Mouse (Mus musculus): Measurements from ENCODE around the gene Rarg.
A peak's percentile ranks its signal among the peaks of the same experiment; 100 is the strongest.

Rarg gene

GRCm38 (mm10) chr15:102257202-102258075, at the start of gene Rarg:
Rarg (minus strand) TSS chr15:102257517.
- no peak for DNase-seq (ENCODE audit: extremely low spot score, low read depth, low spot score)

- no peak for DNase-seq (ENCODE audit: extremely low spot score, low read depth, low spot score)
Measured at GRCm38 (mm10) chr15:102302542-102302941, 45.2 kb upstream of the Rarg start.

DNA sequence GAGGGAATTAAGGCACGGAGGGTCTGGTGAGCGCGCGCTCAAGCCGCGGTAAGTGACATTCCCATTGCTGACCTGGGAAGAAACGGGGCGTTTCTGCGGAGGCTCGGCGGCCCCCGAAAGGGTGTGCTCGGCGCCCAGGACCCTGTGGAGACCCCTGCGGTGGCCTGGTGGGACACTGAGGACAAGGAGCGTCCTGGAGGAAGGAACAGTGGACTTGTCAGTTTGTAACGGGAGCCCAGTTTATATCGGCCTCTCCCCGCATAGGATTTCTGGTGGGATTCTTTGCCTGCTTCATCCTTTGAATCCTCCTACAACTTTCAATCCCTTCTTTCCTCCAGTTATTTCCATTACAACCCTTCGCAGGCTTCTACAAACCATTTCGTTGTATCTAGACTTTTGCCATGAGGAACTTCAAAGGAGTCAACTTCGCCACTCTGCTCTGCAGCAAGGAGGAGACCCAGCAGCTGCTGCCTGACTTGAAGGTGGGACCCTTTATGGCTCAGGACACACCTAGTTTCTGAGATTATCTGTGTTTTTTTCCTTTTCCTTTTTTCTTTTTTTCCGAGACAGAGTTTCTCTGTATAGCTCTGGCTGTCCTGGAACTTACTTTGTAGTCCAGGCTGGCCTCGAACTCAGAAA, 39.2 kb upstream of the Rarg start:
- no peak for DNase-seq (ENCODE audit: extremely low spot score, low read depth, low spot score)

DNA sequence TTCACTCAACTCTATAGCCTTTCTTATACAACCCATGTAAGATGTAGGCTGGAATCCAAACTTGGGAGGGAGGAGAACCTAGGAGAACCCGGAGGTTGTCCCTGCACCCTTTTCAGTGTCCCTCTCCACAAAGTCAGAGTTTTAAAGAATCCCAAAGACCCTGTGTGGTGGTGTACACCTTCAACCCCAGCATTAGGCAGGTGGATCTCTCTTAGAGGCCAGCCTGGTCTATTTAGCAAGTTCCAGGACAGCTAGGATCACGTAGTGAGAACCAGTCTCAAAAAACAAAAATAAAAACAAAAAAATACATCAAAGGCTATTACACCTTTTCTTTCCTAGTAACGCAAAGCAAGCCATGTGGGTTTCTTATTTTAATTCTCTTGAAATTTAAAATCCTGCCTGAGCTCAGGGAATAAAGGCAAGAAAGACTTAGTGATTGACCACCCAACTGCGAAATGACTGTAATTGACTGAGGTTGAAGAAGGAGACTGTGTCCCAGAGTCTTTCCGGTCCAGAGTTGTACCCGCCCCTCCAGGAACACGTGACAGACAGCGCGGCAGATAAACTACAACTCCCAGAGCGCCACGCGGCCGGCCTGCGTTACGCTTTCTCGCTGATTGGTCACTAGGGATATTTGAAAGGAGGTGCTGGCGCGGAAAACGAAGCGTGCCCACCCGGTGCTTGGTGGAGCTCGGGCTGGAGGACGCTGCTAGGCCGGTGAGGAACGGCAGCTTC, 38.5 kb upstream of the Rarg start, which contains the start of gene Espl1:
Gene Espl1, plus strand, starts transcription at position 634 of the 735 bp plus-strand sequence.
- DNase-seq (ENCODE audit: extremely low spot score, low read depth, low spot score): peak; percentile 85

DNA sequence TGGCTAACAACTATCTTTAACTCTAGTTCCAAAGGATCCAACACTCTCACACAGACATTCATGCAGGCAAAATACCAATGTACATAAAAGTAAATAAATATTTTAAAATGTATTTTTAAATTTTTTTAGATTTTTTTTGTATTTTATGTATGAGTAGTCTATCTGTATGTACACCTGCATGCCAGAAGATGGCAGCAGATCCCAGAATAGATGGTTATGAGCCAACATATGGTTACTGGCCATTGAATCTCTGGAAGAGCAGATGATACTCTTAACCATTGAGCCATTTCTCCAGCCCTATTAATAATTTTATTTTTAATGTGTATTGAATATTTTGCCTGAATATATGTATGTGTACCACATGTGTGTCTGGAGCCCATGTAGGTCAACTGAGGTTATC, 30.1 kb upstream of the Rarg start:
- DNase-seq (ENCODE audit: extremely low spot score, low read depth, low spot score): no peak

- DNase-seq (ENCODE audit: extremely low spot score, low read depth, low spot score): no peak
Measured at GRCm38 (mm10) chr15:102283648-102284047, 26.3 kb upstream of the Rarg start.

DNA sequence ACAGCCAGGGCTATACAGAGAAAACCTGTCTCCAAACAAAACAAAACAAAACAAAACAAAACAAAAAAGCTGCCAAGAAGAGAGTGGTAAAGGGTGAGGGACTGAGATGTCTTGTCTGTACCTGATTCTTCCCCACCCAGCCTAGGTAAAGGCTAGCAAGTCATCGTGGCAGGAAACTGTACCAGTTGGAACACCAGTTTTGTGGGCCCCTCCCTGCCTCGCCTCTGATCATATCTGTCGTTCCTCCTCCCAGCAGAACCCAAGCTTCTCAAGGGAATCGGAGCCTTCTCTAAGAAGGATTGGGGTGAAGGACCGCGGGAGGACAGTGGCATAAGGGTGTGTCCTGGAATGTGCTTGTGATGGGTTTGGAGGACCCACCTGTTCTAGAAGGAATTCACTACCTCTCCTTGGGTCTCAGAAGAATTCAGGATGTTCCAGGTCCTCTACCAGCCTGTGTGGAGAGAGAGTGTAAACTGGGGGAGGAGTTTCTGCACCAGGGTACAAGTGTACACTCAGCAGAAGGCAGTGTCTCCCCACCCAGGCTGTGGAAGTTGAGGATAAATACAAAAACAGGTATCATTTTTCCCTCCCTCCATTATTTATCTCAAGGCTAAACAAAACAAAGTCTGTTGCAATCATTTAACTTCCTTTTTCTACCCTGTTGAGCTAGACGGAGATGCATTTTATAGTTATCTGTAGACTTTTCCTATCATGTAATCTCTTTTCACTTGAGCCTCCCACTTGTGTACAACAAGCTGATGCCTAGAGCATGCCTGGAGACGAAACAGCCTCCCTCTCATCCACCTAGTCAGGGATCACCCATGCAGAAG, 25.4 kb upstream of the Rarg start:
- no peak for DNase-seq (ENCODE audit: extremely low spot score, low read depth, low spot score)

- no peak for DNase-seq (ENCODE audit: extremely low spot score, low read depth, low spot score)
Measured at GRCm38 (mm10) chr15:102280623-102281022, 23.3 kb upstream of the Rarg start.

- no peak for DNase-seq (ENCODE audit: extremely low spot score, low read depth, low spot score)
Measured at GRCm38 (mm10) chr15:102279783-102280520, 22.6 kb upstream of the Rarg start.

DNA sequence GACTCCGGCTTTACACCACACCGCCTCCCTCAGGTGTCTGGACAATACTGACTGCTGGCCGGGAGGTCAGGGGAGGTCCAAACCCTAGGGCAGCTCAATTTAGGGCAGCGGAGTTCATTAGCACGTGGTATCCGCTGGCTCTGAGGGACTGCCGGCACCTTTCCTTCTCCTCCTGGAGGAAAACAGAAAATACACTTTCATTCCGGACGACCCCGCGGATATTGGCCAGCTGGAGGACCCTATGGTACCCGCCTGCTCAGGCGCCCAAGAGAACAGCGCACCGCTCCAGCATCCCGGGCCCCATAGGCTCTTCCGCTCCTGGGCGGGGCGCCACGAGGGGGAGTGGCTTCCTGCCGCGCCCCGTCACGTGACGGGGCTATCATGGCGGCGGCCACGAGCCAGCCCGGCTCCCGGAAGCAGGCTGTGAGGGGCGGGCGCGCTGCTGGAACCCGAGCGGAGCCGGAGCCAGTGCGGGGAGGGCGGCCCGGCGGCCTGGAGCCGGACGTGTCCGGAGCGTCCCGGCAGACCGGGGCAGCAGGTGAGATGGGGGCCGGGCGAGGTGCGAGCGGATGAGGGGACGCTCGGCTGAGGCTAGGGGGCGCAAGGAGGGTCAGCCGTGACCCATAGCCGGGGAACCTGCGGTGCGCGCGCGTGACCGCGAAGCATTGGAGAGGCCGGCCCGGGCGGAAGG, 21.9 kb upstream of the Rarg start, which contains the start of gene Mfsd5:
Gene Mfsd5, plus strand, starts transcription at position 363 of the 691 bp plus-strand sequence.
- DNase-seq (ENCODE audit: extremely low spot score, low read depth, low spot score): no peak

GRCm38 (mm10) chr15:102278726-102279091, 21.4 kb upstream of the Rarg start:
- DNase-seq (ENCODE audit: extremely low spot score, low read depth, low spot score): no peak

DNA sequence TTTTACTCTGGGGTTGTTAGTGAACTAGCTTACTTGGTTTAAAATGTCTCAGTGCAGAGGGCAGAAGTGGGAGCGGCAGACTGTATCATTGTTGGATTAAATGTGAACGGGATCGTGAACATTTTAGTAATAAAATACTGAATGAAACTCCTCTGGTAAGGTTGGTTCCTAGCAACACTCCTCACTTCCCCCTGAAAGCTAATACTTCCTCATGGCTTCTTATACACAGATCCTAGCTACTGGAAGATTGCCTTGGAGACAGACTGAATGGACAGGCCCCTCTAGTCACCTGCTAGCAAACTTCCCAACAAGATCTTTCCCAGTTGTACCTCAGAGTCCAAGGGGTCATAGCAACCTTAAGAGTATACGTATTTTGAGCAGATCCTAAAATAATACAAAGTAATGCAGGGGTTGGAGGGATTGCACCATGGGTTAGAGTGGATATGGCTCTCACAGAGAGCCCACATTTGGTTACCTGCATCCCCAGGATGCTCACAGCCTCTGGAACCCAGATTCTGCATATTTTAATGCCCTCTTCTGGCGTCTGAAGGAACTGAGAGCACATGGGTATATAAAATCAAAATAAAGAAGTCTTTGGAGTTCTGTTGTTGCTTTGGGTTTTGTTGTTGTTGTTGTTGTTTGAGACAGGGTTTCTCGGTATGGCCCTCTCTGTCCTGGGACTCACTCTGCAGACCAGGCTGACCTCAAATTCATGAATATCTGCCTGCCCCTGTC, 16.8 kb upstream of the Rarg start:
- DNase-seq (ENCODE audit: extremely low spot score, low read depth, low spot score): no peak

- DNase-seq (ENCODE audit: extremely low spot score, low read depth, low spot score): no peak
Measured at GRCm38 (mm10) chr15:102271441-102271840, 14.1 kb upstream of the Rarg start.

- DNase-seq (ENCODE audit: extremely low spot score, low read depth, low spot score): no peak
Measured at GRCm38 (mm10) chr15:102270274-102270960, 13.1 kb upstream of the Rarg start, which contains the start of gene Gm9918. Gm9918 (plus strand) TSS chr15:102270563.

DNA sequence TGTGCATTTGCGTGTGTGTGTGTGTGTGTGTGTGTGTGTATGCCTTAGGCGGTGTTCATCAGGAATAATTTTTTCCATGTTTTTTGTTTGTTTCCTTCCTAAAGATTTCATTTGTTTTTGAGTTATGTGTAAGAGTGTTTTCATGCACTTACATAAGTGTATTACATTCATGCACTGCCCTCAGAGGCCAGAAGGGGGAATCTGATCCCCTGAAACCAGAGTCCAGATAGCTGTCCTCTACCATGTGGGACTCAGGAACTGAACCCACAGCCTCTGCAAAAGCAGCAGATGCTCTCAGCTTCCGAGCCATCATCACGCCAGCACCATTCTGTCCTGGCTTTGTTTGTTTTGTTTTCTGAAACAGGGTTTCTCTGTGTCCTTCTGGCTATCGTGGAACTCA, 8.2 kb upstream of the Rarg start:
- DNase-seq (ENCODE audit: extremely low spot score, low read depth, low spot score): no peak

DNA sequence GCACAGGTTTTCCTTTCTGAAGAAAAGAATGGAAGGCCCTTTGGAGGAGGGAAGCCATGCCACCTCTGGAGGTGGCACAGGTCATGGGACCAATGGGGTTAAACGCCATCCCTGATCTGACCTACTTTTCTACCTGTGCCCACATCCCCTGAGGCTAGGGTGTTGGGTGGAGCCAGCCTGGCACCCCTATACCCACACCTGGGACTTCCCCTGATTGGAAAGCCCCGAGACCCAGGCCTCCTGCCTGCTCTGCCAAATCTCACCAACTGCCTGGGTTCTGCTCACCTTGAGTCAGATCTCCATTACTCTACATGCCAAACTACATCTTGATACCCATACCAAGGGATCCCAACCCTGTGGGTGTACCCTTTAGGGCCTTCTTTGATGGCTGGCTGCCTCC, 5.7 kb upstream of the Rarg start:
- no peak for DNase-seq (ENCODE audit: extremely low spot score, low read depth, low spot score)

GRCm38 (mm10) chr15:102262582-102262981, 5.3 kb upstream of the Rarg start:
- DNase-seq (ENCODE audit: extremely low spot score, low read depth, low spot score): no peak
